Mouse (Mus musculus) heart, embryonic 13.5 days (tissue): Measurements from ENCODE around the gene 9930022D16Rik. TPM values are rescaled to one million over a fixed set of nuclear protein-coding genes. Genes with fewer than 3 reads are reported as not detected.

Source experiments
- ATAC-seq: fragments of 200-750 bp; cut with Nextera tagmentation; 2 replicates; pipeline ENCODE4 v1.8.0; 2017; ENCODE audit warnings: moderate TSS enrichment; ENCODE audit not compliant: insufficient number of reproducible peaks, low FRiP score, low TSS enrichment; ENCODE audit errors: extremely low read depth
- H3K27ac ChIP-seq: fragments of 300-500 bp; sonication (generic); replicated peaks from 2 replicates; pipeline ENCODE4 v1.5.1; 2015; ENCODE audit warnings: moderate library complexity, mild to moderate bottlenecking, inconsistent platforms
- H3K27me3 ChIP-seq: fragments of 300-500 bp; sonication (generic); replicated peaks from 2 replicates; pipeline ENCODE4 v1.6.1; 2015; ENCODE audit warnings: mild to moderate bottlenecking, inconsistent platforms
- H3K36me3 ChIP-seq: fragments of 300-500 bp; sonication (generic); 2 replicates; pipeline ENCODE4 v1.6.1; 2015; ENCODE audit warnings: mild to moderate bottlenecking, inconsistent platforms
- H3K4me1 ChIP-seq: fragments of 300-500 bp; sonication (generic); 2 replicates; pipeline ENCODE4 v1.6.1; 2015; ENCODE audit warnings: inconsistent platforms
- H3K4me2 ChIP-seq: fragments of 300-500 bp; sonication (generic); 2 replicates; pipeline ENCODE4 v1.6.1; 2015; ENCODE audit warnings: inconsistent platforms, mild to moderate bottlenecking, moderate library complexity
- H3K4me3 ChIP-seq: fragments of 300-500 bp; sonication (generic); 2 replicates; pipeline ENCODE4 v1.5.1; 2015; ENCODE audit warnings: moderate library complexity, mild to moderate bottlenecking, inconsistent platforms
- H3K9ac ChIP-seq: fragments of 300-500 bp; sonication (generic); 2 replicates; pipeline ENCODE4 v1.6.1; 2015; ENCODE audit warnings: inconsistent platforms, mild to moderate bottlenecking, moderate library complexity
- H3K9me3 ChIP-seq: fragments of 300-500 bp; sonication (generic); 2 replicates; pipeline ENCODE4 v1.6.1; 2016; ENCODE audit warnings: inconsistent platforms
- WGBS: fragments of 180-500 bp; shearing (Covaris S2); methylation state at CpG from one replicate; pipeline ENCODE4 v1.1.7; 2015; ENCODE audit warnings: mixed read lengths; 5-methylcytosine and 5-hydroxymethylcytosine counted together
- polyA plus RNA-seq: library from polyadenylated mRNA; unstranded; fragments of >200 nt; fragmentation: Nextera tagmentation; extraction: Ambion mirVana; gene quantifications from 2 replicates; pipeline ENCODE4 v1.2.1, GENCODE M21; 2015

Gene 9930022D16Rik
- polyA plus RNA-seq, 1 experiment from 2014 or later: not detected

DNA sequence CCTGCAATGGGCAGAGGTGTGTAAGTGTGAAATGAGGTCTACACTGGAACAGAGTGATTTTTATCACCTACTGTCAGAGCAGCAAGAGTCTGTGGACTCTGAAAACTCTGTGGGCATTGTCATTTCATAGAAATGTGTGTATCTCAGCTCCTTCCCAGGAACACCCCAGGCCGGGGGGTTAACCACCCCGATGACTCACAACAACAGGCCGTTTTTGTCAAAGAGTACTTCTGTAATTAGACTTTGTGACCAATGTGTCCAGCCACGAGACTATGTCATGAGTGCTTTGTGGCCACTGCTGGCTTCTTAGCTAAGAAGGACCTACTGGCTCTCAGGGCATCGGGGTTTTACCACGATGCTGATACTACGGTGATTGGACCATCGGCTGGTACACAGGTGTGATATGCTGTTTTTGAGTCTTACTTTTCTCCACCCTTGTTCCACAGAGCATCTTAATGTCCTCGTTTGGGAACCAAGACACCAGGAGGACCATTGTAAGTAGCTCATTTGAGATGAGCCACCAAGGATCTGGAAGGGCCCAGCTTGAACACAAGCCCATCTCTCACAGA, 3.8 kb downstream of the 9930022D16Rik start:
- Histone ChIP-seq H3K4me1 (no peaks in the 10 kb centered on the region), H3K9ac (no peak overlapping the region), H3K4me3 (no peak overlapping the region), H3K27me3 (peaks cover 3% of the 10 kb centered on the region), H3K4me2 (no peak overlapping the region), H3K27ac (no peak overlapping the region), H3K9me3 (0 out of 2 replicates have a peak, but pooled peaks cover 6% of the 10 kb centered on the region), H3K36me3 (no peaks in the 10 kb centered on the region)
- no peak for ATAC-seq
- 73% methylated on average over 9 of the region's 9 CpGs for WGBS

GRCm38 (mm10) chr11:109419461-109419860, 5.7 kb downstream of the 9930022D16Rik start:
- H3K36me3 ChIP-seq: no peaks in the 10 kb centered on the region
- no peak overlapping the region for H3K4me3 ChIP-seq
- H3K27ac ChIP-seq: no peak overlapping the region
- H3K4me1 ChIP-seq: no peaks in the 10 kb centered on the region
- peaks cover 3% of the 10 kb centered on the region for H3K27me3 ChIP-seq
- 0 out of 2 replicates have a peak, but pooled peaks cover 6% of the 10 kb centered on the region for H3K9me3 ChIP-seq
- ATAC-seq: no peak
- WGBS: 56% methylated on average over 4 of the region's 4 CpGs
- no peak overlapping the region for H3K9ac ChIP-seq
- H3K4me2 ChIP-seq: no peak overlapping the region

GRCm38 (mm10) chr11:109419961-109420566, 6.3 kb downstream of the 9930022D16Rik start:
- 0 out of 2 replicates have a peak overlapping the region, but pooled peaks have one; percentile 3 for H3K9ac ChIP-seq
- no peak overlapping the region for H3K27ac ChIP-seq
- peaks cover 3% of the 10 kb centered on the region for H3K27me3 ChIP-seq
- H3K9me3 ChIP-seq: 0 out of 2 replicates have a peak, but pooled peaks cover 6% of the 10 kb centered on the region
- ATAC-seq: no peak
- no peaks in the 10 kb centered on the region for H3K4me1 ChIP-seq
- H3K4me2 ChIP-seq: peak overlapping the region; percentile 52
- H3K4me3 ChIP-seq: no peak overlapping the region
- WGBS: 42% methylated on average over 16 of the region's 16 CpGs
- no peaks in the 10 kb centered on the region for H3K36me3 ChIP-seq

DNA sequence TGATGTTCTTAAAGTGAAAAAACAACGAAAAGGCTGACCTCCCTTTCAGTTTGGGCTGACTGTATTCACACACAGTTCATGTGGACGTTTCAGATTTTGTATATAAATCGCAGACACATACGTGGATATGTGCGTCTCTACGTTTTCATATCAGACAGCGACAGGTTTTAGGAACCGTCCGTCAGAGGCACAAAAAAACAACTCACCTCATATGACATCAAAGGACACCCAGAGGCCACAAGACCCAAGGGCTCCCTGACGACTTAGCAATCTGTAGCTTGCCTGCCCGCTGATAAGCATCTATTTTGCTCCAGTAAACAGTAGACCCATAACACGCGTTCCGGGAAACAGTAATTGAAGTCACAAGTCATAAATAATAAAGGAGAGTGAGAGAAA, 6.8 kb downstream of the 9930022D16Rik start:
- no peak overlapping the region for H3K4me3 ChIP-seq
- no peaks in the 10 kb centered on the region for H3K4me1 ChIP-seq
- no peaks in the 10 kb centered on the region for H3K36me3 ChIP-seq
- no peak overlapping the region for H3K9ac ChIP-seq
- H3K9me3 ChIP-seq: 0 out of 2 replicates have a peak, but pooled peaks cover 6% of the 10 kb centered on the region
- peaks cover 3% of the 10 kb centered on the region for H3K27me3 ChIP-seq
- H3K4me2 ChIP-seq: no peak overlapping the region
- 81% methylated on average over 14 of the region's 14 CpGs for WGBS
- H3K27ac ChIP-seq: no peak overlapping the region
- no peak for ATAC-seq

DNA sequence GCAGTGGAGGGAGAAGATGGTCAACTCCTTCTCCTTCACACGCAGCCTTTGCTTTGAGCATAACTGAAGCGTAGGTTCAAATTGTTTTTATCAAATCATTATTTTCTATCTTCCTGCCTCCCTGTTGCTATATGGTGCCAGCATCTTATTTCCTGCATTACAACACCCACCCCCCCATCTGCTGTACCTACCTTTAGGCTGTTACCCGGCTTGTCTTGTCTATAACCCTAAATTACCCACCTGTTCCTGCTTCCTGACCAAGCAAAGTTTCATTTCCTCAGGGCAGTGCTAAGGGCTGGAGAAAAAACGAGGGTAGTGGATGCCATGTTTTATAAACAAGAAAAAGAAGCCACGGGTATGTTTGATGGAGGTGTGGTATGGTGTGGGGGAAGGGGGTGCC, 7.5 kb downstream of the 9930022D16Rik start:
- ATAC-seq: no peak
- H3K9me3 ChIP-seq: 0 out of 2 replicates have a peak, but pooled peaks cover 6% of the 10 kb centered on the region
- 79% methylated on average over 5 of the region's 5 CpGs for WGBS
- H3K27me3 ChIP-seq: peaks cover 3% of the 10 kb centered on the region
- H3K4me3 ChIP-seq: no peak overlapping the region
- H3K9ac ChIP-seq: no peak overlapping the region
- no peaks in the 10 kb centered on the region for H3K36me3 ChIP-seq
- no peak overlapping the region for H3K4me2 ChIP-seq
- no peaks in the 10 kb centered on the region for H3K4me1 ChIP-seq
- H3K27ac ChIP-seq: no peak overlapping the region

DNA sequence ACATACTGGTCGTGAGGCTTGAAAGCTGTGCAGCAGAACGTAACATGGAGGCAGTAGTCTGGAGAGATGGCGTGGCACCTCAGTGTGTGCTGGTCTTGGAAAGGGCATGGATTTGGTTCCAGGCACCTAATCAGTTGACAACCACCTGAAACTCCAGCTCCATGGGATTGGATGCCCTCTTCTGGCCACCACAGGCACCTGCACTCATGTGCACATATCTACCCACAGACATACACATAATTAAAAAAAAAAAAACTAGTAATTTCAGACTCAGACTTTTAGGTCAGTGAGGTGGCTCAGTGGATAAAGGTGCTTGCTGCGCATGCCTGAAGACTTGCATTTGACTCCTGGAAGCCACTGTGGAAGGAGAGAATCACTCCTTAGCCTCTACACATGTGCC, 8.5 kb downstream of the 9930022D16Rik start:
- Histone ChIP-seq H3K27me3 (peaks cover 3% of the 10 kb centered on the region), H3K9me3 (0 out of 2 replicates have a peak, but pooled peaks cover 6% of the 10 kb centered on the region), H3K36me3 (no peaks in the 10 kb centered on the region), H3K4me2 (no peak overlapping the region), H3K4me1 (peaks cover 9% of the 10 kb centered on the region), H3K27ac (no peak overlapping the region), H3K9ac (no peak overlapping the region), H3K4me3 (no peak overlapping the region)
- 96% methylated on average over 4 of the region's 4 CpGs for WGBS
- no peak for ATAC-seq

GRCm38 (mm10) chr11:109423294-109423693, 9.6 kb downstream of the 9930022D16Rik start:
- H3K27me3 ChIP-seq: peaks cover 3% of the 10 kb centered on the region
- ATAC-seq: no peak
- no peak overlapping the region for H3K4me2 ChIP-seq
- peaks cover 9% of the 10 kb centered on the region for H3K4me1 ChIP-seq
- no peak overlapping the region for H3K9ac ChIP-seq
- no peak overlapping the region for H3K27ac ChIP-seq
- H3K9me3 ChIP-seq: 0 out of 2 replicates have a peak, but pooled peaks cover 6% of the 10 kb centered on the region
- peaks cover 2% of the 10 kb centered on the region for H3K36me3 ChIP-seq
- no peak overlapping the region for H3K4me3 ChIP-seq
- WGBS: 53% methylated on average over 1 of the region's 1 CpGs

GRCm38 (mm10) chr11:109425392-109426271, 11.9 kb downstream of the 9930022D16Rik start, which contains the start of gene Amz2:
TSS of gene Amz2 (plus strand) at chr11:109425946.
- peak within 1 kb of the TSS; percentile 88 for H3K9ac ChIP-seq
- H3K27me3 ChIP-seq: no peaks in the 10 kb centered on the region
- peak within 1 kb of the TSS; percentile 93 for H3K27ac ChIP-seq
- H3K4me2 ChIP-seq: peak within 1 kb of the TSS; percentile 80
- peak within 1 kb of the TSS; percentile 78 for H3K4me3 ChIP-seq
- peaks cover 25% of the 10 kb centered on the region for H3K36me3 ChIP-seq
- peak; percentile 98 for ATAC-seq
- peaks cover 9% of the 10 kb centered on the region for H3K4me1 ChIP-seq
- 0 out of 2 replicates have a peak, but pooled peaks cover 6% of the 10 kb centered on the region for H3K9me3 ChIP-seq
- WGBS: under 1% methylated on average over 65 of the region's 65 CpGs

DNA sequence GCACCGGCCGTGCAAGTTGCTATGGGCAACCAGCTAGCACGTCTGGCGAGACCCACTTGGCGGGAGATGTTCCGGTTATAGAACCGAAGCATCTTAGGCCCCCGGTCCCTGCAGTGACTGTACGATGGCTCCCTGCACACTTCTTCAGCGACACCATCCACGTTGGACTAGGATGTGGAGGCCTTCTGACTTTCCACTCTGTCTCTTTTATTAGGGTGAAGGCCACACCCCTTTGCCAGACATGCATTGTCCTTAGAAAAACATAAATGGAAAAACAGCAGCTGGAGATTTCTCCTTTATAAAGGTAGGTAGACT, 12.5 kb downstream of the 9930022D16Rik start:
- ATAC-seq: no peak
- Histone ChIP-seq H3K9ac (peak overlapping the region; percentile 88), H3K27ac (peak overlapping the region; percentile 93), H3K4me1 (peaks cover 11% of the 10 kb centered on the region), H3K9me3 (0 out of 2 replicates have a peak, but pooled peaks cover 6% of the 10 kb centered on the region), H3K4me2 (peak overlapping the region; percentile 80), H3K36me3 (peaks cover 31% of the 10 kb centered on the region), H3K27me3 (no peaks in the 10 kb centered on the region), H3K4me3 (peak overlapping the region; percentile 78)
- WGBS: under 1% methylated on average over 11 of the region's 11 CpGs

GRCm38 (mm10) chr11:109427353-109427752, 13.6 kb downstream of the 9930022D16Rik start:
- Histone ChIP-seq H3K36me3 (peaks cover 35% of the 10 kb centered on the region), H3K4me2 (peak overlapping the region; percentile 80; the same call in 1 of the 2 replicates), H3K4me3 (no peak overlapping the region), H3K9ac (no peak overlapping the region), H3K4me1 (peaks cover 16% of the 10 kb centered on the region), H3K27ac (no peak overlapping the region), H3K27me3 (no peaks in the 10 kb centered on the region), H3K9me3 (0 out of 2 replicates have a peak, but pooled peaks cover 1% of the 10 kb centered on the region)
- ATAC-seq: no peak
- 93% methylated on average over 5 of the region's 5 CpGs for WGBS

DNA sequence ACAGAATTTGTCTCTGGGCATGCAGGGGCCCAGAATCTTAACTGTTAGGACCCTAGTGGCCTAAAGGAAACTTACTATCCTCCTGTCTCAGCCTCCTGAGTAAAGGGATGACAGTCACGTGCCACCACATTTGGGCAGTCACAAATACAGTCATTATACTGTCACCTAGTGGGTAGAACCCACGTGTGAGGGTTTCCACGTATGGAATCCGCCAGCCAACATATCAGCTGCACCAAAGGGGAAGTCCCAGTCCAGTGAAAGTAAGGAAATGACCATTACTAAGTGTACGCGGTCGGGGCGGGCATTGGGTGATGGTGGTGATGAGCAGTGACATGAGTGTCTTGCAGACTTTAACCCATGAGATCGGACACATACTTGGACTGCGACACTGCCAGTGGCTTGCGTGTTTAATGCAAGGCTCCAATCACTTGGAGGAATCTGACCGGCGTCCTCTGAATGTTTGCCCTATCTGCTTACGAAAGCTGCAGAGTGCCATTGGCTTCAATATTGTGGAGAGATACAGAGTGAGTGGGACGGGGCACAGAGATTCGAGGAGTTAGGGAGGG, 20.6 kb downstream of the 9930022D16Rik start:
- H3K36me3 ChIP-seq: peaks cover 77% of the 10 kb centered on the region
- ATAC-seq: no peak
- 88% methylated on average over 16 of the region's 16 CpGs for WGBS

More for the DNA sequence above, 20.6 kb downstream of the 9930022D16Rik start:
- no peak overlapping the region for H3K9ac ChIP-seq
- H3K4me3 ChIP-seq: no peak overlapping the region
- no peak overlapping the region for H3K27ac ChIP-seq
- H3K4me2 ChIP-seq: no peak overlapping the region
- peaks cover 8% of the 10 kb centered on the region for H3K4me1 ChIP-seq
- no peaks in the 10 kb centered on the region for H3K27me3 ChIP-seq
- H3K9me3 ChIP-seq: no peaks in the 10 kb centered on the region
